Mouse (Mus musculus): ENCODE results near the gene Thap7. TPM values are rescaled to one million over a fixed set of nuclear protein-coding genes. Genes with fewer than 3 reads are reported as not detected.

Gene Thap7
- polyA plus RNA-seq, 1 experiment: 115 TPM

DNA sequence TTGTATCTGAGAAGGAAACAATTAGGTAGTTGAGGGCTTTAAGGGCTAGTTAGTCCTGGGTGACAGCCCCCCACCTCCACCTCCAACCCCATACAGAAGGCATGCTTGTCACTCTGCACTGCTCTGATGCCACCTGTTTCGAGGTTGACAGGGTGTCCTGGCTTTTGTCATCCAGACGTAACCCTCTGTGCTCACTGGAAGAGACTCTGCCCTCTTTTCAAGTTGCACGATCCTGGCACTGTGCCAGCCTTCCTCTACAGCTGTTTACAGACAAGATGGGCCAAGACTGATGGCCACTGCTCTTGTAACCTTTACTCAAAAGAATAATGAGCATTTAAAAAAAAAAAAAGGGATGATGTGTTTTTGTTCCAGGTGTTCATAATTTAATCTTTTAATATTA, 44.4 kb downstream of the Thap7 start:
- no peaks in the 10 kb centered on the region for H3K27me3 ChIP-seq (replicated peaks; ENCODE audit: control insufficient read depth, insufficient read depth, low read length)
- DNase-seq: peak; percentile 67
- no peak overlapping the region for H3K4me3 ChIP-seq (ENCODE audit: insufficient read depth, low read depth, low read length)
- no peak overlapping the region for H3K27ac ChIP-seq (ENCODE audit: insufficient read depth, low read depth, low read length)
- peaks cover 2% of the 10 kb centered on the region; the same call in 1 of the 2 replicates for H3K36me3 ChIP-seq (ENCODE audit: control insufficient read depth, insufficient read depth, low read length)
- H3K4me1 ChIP-seq (ENCODE audit: control insufficient read depth, insufficient read depth, low read length): 0 out of 2 replicates have a peak, but pooled peaks cover 3% of the 10 kb centered on the region
- TF ChIP-seq POLR2A (IDR thresholded peaks at IDR 0.05; ENCODE audit: low read depth, low read length): no peak
- no peak for TF ChIP-seq CTCF (conservative IDR thresholded peaks at IDR 0.05; ENCODE audit: insufficient read depth, insufficient read length, low read depth, low read length)
- 19% methylated on average over 3 of the region's 3 CpGs for WGBS

- WGBS: 90% methylated on average over 2 of the region's 2 CpGs
- TF ChIP-seq POLR2A (IDR thresholded peaks at IDR 0.05; ENCODE audit: low read depth, low read length) (no peak), CTCF (conservative IDR thresholded peaks at IDR 0.05; ENCODE audit: insufficient read depth, insufficient read length, low read depth, low read length) (no peak)
- no peak overlapping the region for H3K27ac ChIP-seq (ENCODE audit: insufficient read depth, low read depth, low read length)
- DNase-seq: no peak
- H3K4me3 ChIP-seq (ENCODE audit: insufficient read depth, low read depth, low read length): no peak overlapping the region
- H3K27me3 ChIP-seq (replicated peaks; ENCODE audit: control insufficient read depth, insufficient read depth, low read length): no peaks in the 10 kb centered on the region
- H3K36me3 ChIP-seq (ENCODE audit: control insufficient read depth, insufficient read depth, low read length): peaks cover 2% of the 10 kb centered on the region; the same call in 1 of the 2 replicates
- H3K4me1 ChIP-seq (ENCODE audit: control insufficient read depth, insufficient read depth, low read length): peaks cover 10% of the 10 kb centered on the region; the same call in 1 of the 2 replicates
Measured at GRCm38 (mm10) chr16:17481465-17481864, 49.5 kb downstream of the Thap7 start.

DNA sequence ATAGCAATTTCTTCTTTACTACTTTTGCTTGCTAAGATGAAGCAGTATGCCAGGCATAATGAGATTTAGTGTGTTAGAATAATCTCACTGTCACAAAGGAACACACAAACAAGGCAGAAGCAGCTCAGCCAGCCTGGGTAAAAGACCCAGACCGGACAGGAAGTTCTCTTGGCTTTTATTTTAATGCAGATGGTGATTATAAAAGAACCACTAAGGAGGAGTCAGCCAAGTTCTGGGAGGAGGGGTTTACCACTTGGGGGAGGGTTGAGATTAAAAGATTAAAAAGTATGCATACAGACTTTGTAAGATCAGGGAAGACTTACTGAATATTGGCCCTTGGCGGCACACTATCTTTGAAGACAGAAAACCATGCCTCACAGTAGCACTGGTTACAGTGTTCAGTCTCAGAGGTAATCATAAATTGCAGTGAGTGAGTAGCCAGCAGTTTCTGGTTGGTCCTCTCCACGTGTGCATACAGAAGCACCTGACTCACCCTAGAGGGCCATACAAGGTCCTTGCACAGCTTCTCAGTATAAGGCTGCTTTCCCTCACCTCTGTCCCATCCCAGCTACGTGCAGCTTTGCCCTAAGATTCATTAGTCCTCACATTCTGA, 52.5 kb downstream of the Thap7 start:
- H3K36me3 ChIP-seq (ENCODE audit: control insufficient read depth, insufficient read depth, low read length): no peaks in the 10 kb centered on the region; the same call in 1 of the 2 replicates
- 54% methylated on average over 4 of the region's 4 CpGs for WGBS
- H3K4me1 ChIP-seq (ENCODE audit: control insufficient read depth, insufficient read depth, low read length): peaks cover 9% of the 10 kb centered on the region; the same call in 1 of the 2 replicates
- TF ChIP-seq CTCF (conservative IDR thresholded peaks at IDR 0.05; ENCODE audit: insufficient read depth, insufficient read length, low read depth, low read length): no peak
- TF ChIP-seq POLR2A (IDR thresholded peaks at IDR 0.05; ENCODE audit: low read depth, low read length): no peak
- no peak overlapping the region; the same call in 1 of the 2 replicates for H3K27ac ChIP-seq (ENCODE audit: insufficient read depth, low read depth, low read length)
- H3K27me3 ChIP-seq (replicated peaks; ENCODE audit: control insufficient read depth, insufficient read depth, low read length): no peaks in the 10 kb centered on the region
- H3K4me3 ChIP-seq (ENCODE audit: insufficient read depth, low read depth, low read length): no peak overlapping the region
- DNase-seq: no peak

Other genes starting within 250 kb of the Thap7 start
- 0.57 and 0.80 TPM in 2 replicates for gene Serpind1, start 199.8 kb downstream of the Thap7 start, polyA plus RNA-seq (2012; rRNA removed)
- 8.9 and 11.4 TPM in 2 replicates for gene Snap29, start 125.2 kb downstream of the Thap7 start, polyA plus RNA-seq (2012; rRNA removed)
- gene Pi4ka, start 124.8 kb downstream of the Thap7 start, polyA plus RNA-seq (2012; rRNA removed): 105 and 124 TPM in 2 replicates
- gene Crkl, start 79.1 kb downstream of the Thap7 start, polyA plus RNA-seq (2012; rRNA removed): 34.4 and 43.3 TPM in 2 replicates
- gene Aifm3, start 41.5 kb downstream of the Thap7 start, polyA plus RNA-seq (2012; rRNA removed): 11.7 and 14.8 TPM in 2 replicates
- gene Lztr1, start 22.4 kb downstream of the Thap7 start, polyA plus RNA-seq (2012; rRNA removed): 295 and 386 TPM in 2 replicates
- gene Lrrc74b, start 30.1 kb upstream of the Thap7 start, polyA plus RNA-seq (2012; rRNA removed): 0.05 and 0.11 TPM in 2 replicates
- 0.86 and 1.1 TPM in 2 replicates for gene P2rx6, start 30.7 kb upstream of the Thap7 start, polyA plus RNA-seq (2012; rRNA removed)
- 8.1 and 9.1 TPM in 2 replicates for gene Slc7a4, start 52.1 kb upstream of the Thap7 start, polyA plus RNA-seq (2012; rRNA removed)
- gene Smpd4, start 88.2 kb upstream of the Thap7 start, polyA plus RNA-seq (2012; rRNA removed): 53.0 and 53.8 TPM in 2 replicates
- 0.42 and 1.0 TPM in 2 replicates for gene Ccdc74a, start 115.3 kb upstream of the Thap7 start, polyA plus RNA-seq (2012; rRNA removed)
- 48.6 and 54.3 TPM in 2 replicates for gene Med15, start 201.8 kb upstream of the Thap7 start, polyA plus RNA-seq (2012; rRNA removed)
- gene Klhl22, start 228.5 kb upstream of the Thap7 start, polyA plus RNA-seq (2012; rRNA removed): 50.9 and 69.4 TPM in 2 replicates